Mouse (Mus musculus): ENCODE measurements around the gene Ifitm2.
A peak's percentile ranks its signal among the peaks of the same experiment; 100 is the strongest.
"Not testable (repeated sequence)": the region's sequence is repeated elsewhere in the genome, so short reads cannot be mapped to it uniquely, and the experiment has no call there.

Gene Ifitm2

GRCm38 (mm10) chr7:140955758-140956555 is at the start of gene Ifitm2, which contains the start of gene Gm45717:
TSS of gene Ifitm2 (minus strand) at chr7:140955987.
TSS of gene Gm45717 (minus strand) at chr7:140955937.
- peak; percentile 74 for DNase-seq

- DNase-seq, result no peak
Measured at GRCm38 (mm10) chr7:141003248-141004010, 47.6 kb upstream of the Ifitm2 start.

- no peak for DNase-seq
Measured at GRCm38 (mm10) chr7:141000881-141001708, 45.3 kb upstream of the Ifitm2 start.

- DNase-seq, result no peak
Measured at GRCm38 (mm10) chr7:140998853-140999700, 43.3 kb upstream of the Ifitm2 start.

GRCm38 (mm10) chr7:140997817-140998216 is 42.0 kb upstream of the Ifitm2 start:
- no peak for DNase-seq

GRCm38 (mm10) chr7:140991117-140991689 is 35.4 kb upstream of the Ifitm2 start:
- DNase-seq, result no peak

GRCm38 (mm10) chr7:140990622-140991021 is 34.8 kb upstream of the Ifitm2 start:
- no peak for DNase-seq

- no peak for DNase-seq
Measured at GRCm38 (mm10) chr7:140990185-140990584, 34.4 kb upstream of the Ifitm2 start.

- no peak for DNase-seq
Measured at GRCm38 (mm10) chr7:140989022-140989421, 33.2 kb upstream of the Ifitm2 start.

- peak; percentile 62 for DNase-seq
Measured at GRCm38 (mm10) chr7:140987182-140988138, 31.7 kb upstream of the Ifitm2 start.

GRCm38 (mm10) chr7:140982971-140983370 is 27.2 kb upstream of the Ifitm2 start:
- DNase-seq, result no peak

- DNase-seq, result no peak
Measured at GRCm38 (mm10) chr7:140981704-140982103, 25.9 kb upstream of the Ifitm2 start.

GRCm38 (mm10) chr7:140976720-140977119 is 20.9 kb upstream of the Ifitm2 start:
- not testable (repeated sequence) for DNase-seq

GRCm38 (mm10) chr7:140975465-140975864 is 19.7 kb upstream of the Ifitm2 start:
- DNase-seq, result no peak

GRCm38 (mm10) chr7:140974940-140975339 is 19.2 kb upstream of the Ifitm2 start:
- DNase-seq, result no peak

- DNase-seq, result peak; percentile 39
Measured at GRCm38 (mm10) chr7:140973396-140974165, 17.8 kb upstream of the Ifitm2 start.

GRCm38 (mm10) chr7:140971479-140972171 is 15.8 kb upstream of the Ifitm2 start:
- no peak for DNase-seq

- no peak for DNase-seq
Measured at GRCm38 (mm10) chr7:140970931-140971330, 15.1 kb upstream of the Ifitm2 start.

- DNase-seq, result not testable (repeated sequence)
Measured at GRCm38 (mm10) chr7:140968710-140969109, 12.9 kb upstream of the Ifitm2 start.
